Mouse (Mus musculus) neural tube, embryonic 11.5 days (tissue): ENCODE data around the gene Cdh8. TPM values are rescaled to one million over a fixed set of nuclear protein-coding genes. Genes with fewer than 3 reads are reported as not detected.

Experiments used
- ATAC-seq: fragments of 200-750 bp; cut with Nextera tagmentation; 2 replicates; pipeline ENCODE4 v1.8.0; 2017; ENCODE audit warnings: moderate number of reproducible peaks, mild to moderate bottlenecking, moderate TSS enrichment, moderate library complexity; ENCODE audit not compliant: insufficient read depth, low FRiP score, low TSS enrichment
- DNase-seq: peaks from one replicate; pipeline ENCODE4 v3.0.0-alpha.2; 2015; ENCODE audit warnings: low spot score
- H3K27ac ChIP-seq: fragments of 300-500 bp; sonication (generic); 2 replicates; pipeline ENCODE4 v1.5.1; 2014; ENCODE audit warnings: low read depth, mild to moderate bottlenecking, low read length
- H3K27me3 ChIP-seq: fragments of 300-500 bp; sonication (generic); 2 replicates; pipeline ENCODE4 v1.6.1; 2014; ENCODE audit warnings: mild to moderate bottlenecking, low read length, mixed read lengths; ENCODE audit not compliant: control insufficient read depth, insufficient read depth
- H3K36me3 ChIP-seq: fragments of 300-500 bp; sonication (generic); 2 replicates; pipeline ENCODE4 v1.6.1; 2014; ENCODE audit warnings: mild to moderate bottlenecking, low read length, moderate library complexity, mixed read lengths; ENCODE audit not compliant: control insufficient read depth, insufficient read depth
- H3K4me1 ChIP-seq: fragments of 300-500 bp; sonication (generic); 2 replicates; pipeline ENCODE4 v1.6.1; 2014; ENCODE audit warnings: low read length, mixed read lengths; ENCODE audit not compliant: control insufficient read depth, insufficient read depth
- H3K4me2 ChIP-seq: fragments of 300-500 bp; sonication (generic); 2 replicates; pipeline ENCODE4 v1.6.1; 2014; ENCODE audit warnings: low read depth, mild to moderate bottlenecking, moderate library complexity
- H3K4me3 ChIP-seq: fragments of 300-500 bp; sonication (generic); 2 replicates; pipeline ENCODE4 v1.5.1; 2014; ENCODE audit warnings: low read depth, low read length
- H3K9ac ChIP-seq: fragments of 300-500 bp; sonication (generic); 2 replicates; pipeline ENCODE4 v1.6.1; 2014; ENCODE audit warnings: mild to moderate bottlenecking, low read length
- H3K9me3 ChIP-seq: fragments of 300-500 bp; sonication (generic); 2 replicates; pipeline ENCODE4 v1.6.1; 2016; ENCODE audit warnings: low read length; ENCODE audit not compliant: control insufficient read depth
- WGBS: fragments of 180-500 bp; shearing (Covaris S2); extraction: QIAGEN DNeasy Blood & Tissue Kit; methylation state at CpG from one replicate; pipeline ENCODE4 v1.1.7; 2014; 5-methylcytosine and 5-hydroxymethylcytosine counted together
- polyA plus RNA-seq: library from polyadenylated mRNA; unstranded; fragments of >200 nt; fragmentation: Nextera tagmentation; extraction: Ambion mirVana; gene quantifications from 2 replicates; pipeline ENCODE4 v1.2.1, GENCODE M21; 2014

The Cdh8 gene
- polyA plus RNA-seq, 1 experiment from 2014 or later = 4.4 TPM

DNA sequence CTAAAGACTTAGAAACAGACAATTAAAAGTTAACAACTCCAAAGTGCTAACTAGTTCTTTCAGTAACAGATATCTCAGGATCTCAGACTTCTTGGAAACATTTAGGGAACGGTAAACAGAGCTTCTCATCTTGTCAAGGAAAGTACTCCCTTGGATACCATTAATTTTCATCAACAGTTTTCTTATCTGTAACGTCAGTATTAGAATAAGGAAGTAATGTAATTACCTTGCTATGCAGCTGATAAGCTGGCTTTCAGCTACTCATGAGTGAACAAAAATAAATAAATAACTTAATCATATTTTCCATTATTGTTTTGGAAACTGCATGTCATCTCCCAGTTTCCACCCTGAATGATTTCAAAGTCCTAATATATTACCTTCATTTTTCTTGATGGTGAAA is 317.8 kb downstream of the Cdh8 start:
- ATAC-seq = no peak
- no peak overlapping the region for H3K27ac ChIP-seq
- 83% methylated on average over 2 of the region's 2 CpGs for WGBS
- no peaks in the 10 kb centered on the region for H3K4me1 ChIP-seq
- no peak for DNase-seq
- no peaks in the 10 kb centered on the region for H3K9me3 ChIP-seq
- no peak overlapping the region for H3K9ac ChIP-seq
- no peak overlapping the region for H3K4me2 ChIP-seq
- no peaks in the 10 kb centered on the region for H3K27me3 ChIP-seq
- no peak overlapping the region for H3K4me3 ChIP-seq
- no peaks in the 10 kb centered on the region for H3K36me3 ChIP-seq

DNA sequence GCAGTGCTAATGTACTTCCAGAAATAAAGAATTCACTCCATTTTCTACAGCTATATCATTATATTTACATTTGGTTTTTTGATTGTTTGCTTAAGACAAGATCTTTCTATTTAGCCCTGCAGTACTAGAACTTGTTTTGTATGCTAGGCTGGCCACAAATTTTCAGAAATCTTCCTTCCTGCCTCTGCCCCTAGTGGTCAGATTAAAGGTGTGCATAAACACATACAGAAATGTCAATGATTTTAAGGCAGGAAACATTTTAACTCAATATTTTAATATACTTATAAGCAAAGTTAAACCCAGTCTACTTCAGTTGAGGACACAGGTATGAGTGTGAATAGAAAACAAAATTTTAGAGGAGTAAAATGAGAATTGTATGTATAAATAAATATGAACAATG is 364.9 kb downstream of the Cdh8 start:
- ATAC-seq (no peak), DNase-seq (no peak)
- Histone ChIP-seq H3K4me2 (no peak overlapping the region), H3K4me1 (no peaks in the 10 kb centered on the region), H3K27ac (no peak overlapping the region), H3K36me3 (no peaks in the 10 kb centered on the region), H3K9me3 (no peaks in the 10 kb centered on the region), H3K9ac (no peak overlapping the region), H3K4me3 (no peak overlapping the region), H3K27me3 (no peaks in the 10 kb centered on the region)

DNA sequence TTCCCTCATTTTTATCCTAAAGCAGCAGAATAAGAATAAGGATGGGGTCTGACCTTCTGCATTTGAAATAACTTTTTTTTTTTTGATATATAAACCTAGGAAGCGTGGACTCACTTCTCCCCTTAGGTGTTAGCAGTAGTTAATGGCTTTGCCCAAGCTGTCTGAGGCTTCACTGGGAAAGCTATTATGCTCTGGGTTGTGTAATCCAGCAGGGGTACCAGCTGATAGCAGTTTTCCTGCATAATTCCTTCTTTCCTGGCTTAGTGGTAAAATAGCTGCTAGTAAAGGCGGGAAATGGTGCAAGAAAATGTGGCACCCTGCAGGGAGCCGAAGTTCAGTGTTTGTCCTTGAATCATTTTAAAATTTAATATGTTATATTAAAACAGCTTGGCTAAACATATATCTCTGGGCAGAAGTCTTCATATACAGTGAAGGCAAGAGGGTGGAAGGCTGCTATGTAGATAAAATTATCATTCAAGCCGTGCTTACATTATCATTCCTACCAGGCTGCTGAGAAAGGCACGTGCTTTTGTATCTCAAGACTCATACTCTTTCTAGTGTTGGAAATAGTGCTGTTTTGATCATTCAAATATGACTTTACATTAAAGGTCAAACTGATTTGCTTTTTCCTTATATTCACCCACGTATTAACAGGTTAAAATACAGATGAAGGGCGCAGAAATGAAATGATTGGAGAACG is 367.5 kb downstream of the Cdh8 start:
- Histone ChIP-seq H3K9ac (no peak overlapping the region), H3K36me3 (no peaks in the 10 kb centered on the region), H3K27ac (no peak overlapping the region), H3K27me3 (no peaks in the 10 kb centered on the region), H3K4me3 (no peak overlapping the region), H3K4me2 (no peak overlapping the region), H3K9me3 (no peaks in the 10 kb centered on the region), H3K4me1 (no peaks in the 10 kb centered on the region)
- DNase-seq (no peak), ATAC-seq (no peak)
- 87% methylated on average over 8 of the region's 8 CpGs for WGBS

DNA sequence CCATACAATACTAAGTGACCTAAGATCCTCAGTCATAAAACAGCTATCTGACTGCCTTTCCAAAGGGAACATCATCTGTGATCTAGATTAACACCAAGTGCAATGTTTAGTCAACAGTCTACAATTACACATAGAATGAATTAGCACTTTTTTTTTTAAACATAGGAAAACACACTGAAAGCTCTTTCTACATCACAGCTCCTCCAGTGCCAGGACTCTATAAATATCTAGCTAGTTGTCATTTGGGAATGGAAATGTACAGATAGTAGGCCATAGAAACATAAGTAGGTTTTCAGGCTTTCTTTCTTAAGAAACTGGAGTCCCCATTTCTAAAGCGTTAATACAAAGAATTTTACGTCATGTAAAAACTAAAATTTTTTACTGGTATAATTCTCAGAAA is 375.8 kb downstream of the Cdh8 start:
- DNase-seq = no peak
- no peak for ATAC-seq
- Histone ChIP-seq H3K4me2 (no peak overlapping the region), H3K9me3 (no peaks in the 10 kb centered on the region), H3K36me3 (no peaks in the 10 kb centered on the region), H3K27me3 (no peaks in the 10 kb centered on the region), H3K4me1 (no peaks in the 10 kb centered on the region), H3K9ac (no peak overlapping the region), H3K4me3 (no peak overlapping the region), H3K27ac (no peak overlapping the region)
- WGBS = 91% methylated on average over 2 of the region's 2 CpGs

DNA sequence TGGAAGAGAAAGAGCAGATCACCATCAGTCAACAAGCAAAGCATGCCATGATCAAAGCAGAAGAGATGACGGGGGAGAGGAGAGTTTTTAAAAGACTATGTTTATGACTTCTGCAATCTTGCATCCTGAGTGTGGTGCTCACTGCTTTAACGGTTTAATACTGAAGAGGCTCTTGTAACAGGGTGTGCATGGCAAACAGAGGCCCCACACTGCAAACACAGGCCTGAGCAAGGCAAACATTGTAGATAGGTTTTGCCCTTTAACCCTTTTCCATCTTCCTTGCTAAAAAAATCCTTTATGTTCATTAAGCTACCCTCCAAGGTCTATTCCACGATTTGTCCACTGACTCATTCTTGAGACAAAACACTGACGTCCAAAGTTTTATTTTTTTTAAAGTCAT is 385.2 kb downstream of the Cdh8 start:
- Histone ChIP-seq H3K4me3 (no peak overlapping the region), H3K36me3 (no peaks in the 10 kb centered on the region), H3K27me3 (no peaks in the 10 kb centered on the region), H3K27ac (no peak overlapping the region), H3K4me1 (no peaks in the 10 kb centered on the region), H3K9ac (no peak overlapping the region), H3K4me2 (no peak overlapping the region), H3K9me3 (no peaks in the 10 kb centered on the region)
- WGBS = 85% methylated on average over 4 of the region's 4 CpGs
- DNase-seq (no peak), ATAC-seq (no peak)
